Mouse (Mus musculus) hindbrain, embryonic 14.5 days (tissue): ENCODE data around the gene Cep72. TPM values are rescaled to one million over a fixed set of nuclear protein-coding genes. Genes with fewer than 3 reads are reported as not detected.
"Not testable (repeated sequence)": the region's sequence is repeated elsewhere in the genome, so short reads cannot be mapped to it uniquely, and the experiment has no call there.

ENCODE experiments used
- ATAC-seq: fragments of 200-750 bp; cut with Nextera tagmentation; 2 replicates; pipeline ENCODE4 v1.8.0; 2017; ENCODE audit warnings: moderate number of reproducible peaks, mild to moderate bottlenecking, moderate TSS enrichment, moderate library complexity; ENCODE audit not compliant: low FRiP score
- DNase-seq: peaks from one replicate; pipeline ENCODE4 v3.0.0-alpha.2; 2015; ENCODE audit warnings: low spot score
- H3K27ac ChIP-seq: fragments of 300-500 bp; sonication (generic); 2 replicates; pipeline ENCODE4 v1.5.1; 2014; ENCODE audit warnings: mild to moderate bottlenecking, moderate library complexity
- H3K27me3 ChIP-seq: fragments of 300-500 bp; sonication (generic); 2 replicates; pipeline ENCODE4 v1.6.1; 2014; ENCODE audit warnings: mild to moderate bottlenecking, low read length, mixed read lengths; ENCODE audit not compliant: control insufficient read depth, insufficient read depth
- H3K36me3 ChIP-seq: fragments of 300-500 bp; sonication (generic); replicated peaks from 2 replicates; pipeline ENCODE4 v1.6.1; 2014; ENCODE audit not compliant: control insufficient read depth, insufficient read depth
- H3K4me1 ChIP-seq: fragments of 300-500 bp; sonication (generic); replicated peaks from 2 replicates; pipeline ENCODE4 v1.6.1; 2014; ENCODE audit warnings: antibody characterized with exemption, low read length, mixed read lengths; ENCODE audit not compliant: control insufficient read depth, insufficient read depth
- H3K4me2 ChIP-seq: fragments of 300-500 bp; sonication (generic); replicated peaks from 2 replicates; pipeline ENCODE4 v1.6.1; 2014; ENCODE audit warnings: mild to moderate bottlenecking, moderate library complexity
- H3K4me3 ChIP-seq: fragments of 300-500 bp; sonication (generic); replicated peaks from 2 replicates; pipeline ENCODE4 v1.5.1; 2014; ENCODE audit warnings: mild to moderate bottlenecking, low read length
- H3K9ac ChIP-seq: fragments of 300-500 bp; sonication (generic); 2 replicates; pipeline ENCODE4 v1.6.1; 2014
- H3K9me3 ChIP-seq: fragments of 300-500 bp; sonication (generic); 2 replicates; pipeline ENCODE4 v1.6.1; 2016; ENCODE audit warnings: low read length; ENCODE audit not compliant: control insufficient read depth
- WGBS: fragments of 180-500 bp; shearing (Covaris S2); extraction: QIAGEN DNeasy Blood & Tissue Kit; methylation state at CpG from one replicate; pipeline ENCODE4 v1.1.7; 2014; 5-methylcytosine and 5-hydroxymethylcytosine counted together
- polyA plus RNA-seq: library from polyadenylated mRNA; unstranded; fragments of >200 nt; fragmentation: Nextera tagmentation; extraction: Ambion mirVana; gene quantifications from 2 replicates; pipeline ENCODE4 v1.2.1, GENCODE M21; 2014

Cep72 gene
- polyA plus RNA-seq, 1 experiment from 2014 or later: 9.3 TPM

DNA sequence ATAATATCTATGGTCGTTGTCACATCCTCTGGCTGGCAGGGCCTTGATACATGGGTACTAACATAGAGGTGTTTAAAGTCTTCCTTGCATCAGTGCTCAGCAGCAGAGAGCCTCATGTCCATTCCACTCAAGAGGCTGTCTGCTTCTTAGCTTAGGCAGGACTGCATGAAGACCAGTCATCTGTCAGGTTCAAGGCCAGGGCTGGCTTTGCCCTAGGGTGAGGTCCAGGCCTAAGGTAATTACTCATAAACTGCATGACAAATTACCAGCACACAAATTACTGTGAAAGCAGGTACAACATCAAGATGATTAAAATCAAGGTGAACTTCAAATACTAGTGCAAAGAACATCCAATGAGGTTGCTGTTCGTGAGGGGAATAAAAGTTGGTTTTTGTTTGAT lies 26.3 kb downstream of the Cep72 start:
- WGBS: 96% methylated on average over 2 of the region's 2 CpGs
- DNase-seq: no peak
- no peaks in the 10 kb centered on the region for H3K27me3 ChIP-seq
- H3K9me3 ChIP-seq: no peaks in the 10 kb centered on the region
- ATAC-seq: no peak
- H3K4me3 ChIP-seq: no peak overlapping the region
- peaks cover 51% of the 10 kb centered on the region for H3K36me3 ChIP-seq
- H3K4me2 ChIP-seq: no peak overlapping the region
- no peak overlapping the region for H3K9ac ChIP-seq
- no peak overlapping the region for H3K27ac ChIP-seq
- no peaks in the 10 kb centered on the region for H3K4me1 ChIP-seq

- no peak overlapping the region for H3K4me3 ChIP-seq
- no peaks in the 10 kb centered on the region for H3K9me3 ChIP-seq
- DNase-seq (no peak), ATAC-seq (peak; percentile 40; the same call in 1 of the 2 replicates)
- H3K27me3 ChIP-seq: no peaks in the 10 kb centered on the region
- no peak overlapping the region for H3K9ac ChIP-seq
- no peak overlapping the region for H3K4me2 ChIP-seq
- no peak overlapping the region for H3K27ac ChIP-seq
- WGBS: 83% methylated on average over 2 of the region's 2 CpGs
- no peaks in the 10 kb centered on the region for H3K4me1 ChIP-seq
- peaks cover 43% of the 10 kb centered on the region for H3K36me3 ChIP-seq
Measured at GRCm38 (mm10) chr13:74034756-74035155, 27.3 kb downstream of the Cep72 start.

DNA sequence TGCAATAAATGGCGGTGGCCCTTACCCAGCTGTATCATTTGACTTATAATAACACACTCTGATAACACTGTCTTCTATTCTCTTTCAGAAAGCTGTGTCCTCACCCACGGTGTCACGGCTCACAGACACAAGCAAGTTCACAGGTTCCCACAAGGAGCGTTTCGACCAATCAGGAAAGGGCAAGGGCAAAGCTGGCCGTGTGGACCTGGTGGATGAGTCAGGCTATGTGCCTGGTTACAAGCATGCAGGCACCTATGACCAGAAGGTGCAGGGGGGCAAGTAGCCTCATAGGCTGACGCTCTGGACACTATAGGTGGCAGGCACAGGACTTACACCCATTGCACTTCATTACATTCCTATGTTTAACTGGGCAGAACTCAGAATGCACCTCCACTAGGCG lies 31.0 kb downstream of the Cep72 start:
- Histone ChIP-seq H3K4me3 (no peak overlapping the region), H3K4me2 (no peak overlapping the region), H3K27ac (no peak overlapping the region), H3K27me3 (no peaks in the 10 kb centered on the region), H3K36me3 (peaks cover 29% of the 10 kb centered on the region), H3K4me1 (no peaks in the 10 kb centered on the region), H3K9ac (no peak overlapping the region), H3K9me3 (no peaks in the 10 kb centered on the region)
- no peak for DNase-seq
- WGBS: 86% methylated on average over 8 of the region's 8 CpGs
- ATAC-seq: no peak

- DNase-seq (no peak), ATAC-seq (no peak)
- H3K9ac ChIP-seq: no peak overlapping the region
- no peaks in the 10 kb centered on the region for H3K4me1 ChIP-seq
- WGBS: 89% methylated on average over 7 of the region's 7 CpGs
- H3K4me2 ChIP-seq: no peak overlapping the region
- no peak overlapping the region for H3K4me3 ChIP-seq
- no peaks in the 10 kb centered on the region for H3K27me3 ChIP-seq
- H3K9me3 ChIP-seq: no peaks in the 10 kb centered on the region
- peaks cover 25% of the 10 kb centered on the region for H3K36me3 ChIP-seq
- H3K27ac ChIP-seq: no peak overlapping the region
Measured at GRCm38 (mm10) chr13:74030691-74031090, 31.4 kb downstream of the Cep72 start.

GRCm38 (mm10) chr13:74029013-74029412 lies 33.1 kb downstream of the Cep72 start:
- no peak for DNase-seq
- 0 out of 2 replicates have a peak, but pooled peaks cover 4% of the 10 kb centered on the region for H3K4me1 ChIP-seq
- H3K4me2 ChIP-seq: no peak overlapping the region
- H3K36me3 ChIP-seq: peaks cover 22% of the 10 kb centered on the region
- no peaks in the 10 kb centered on the region for H3K27me3 ChIP-seq
- no peak overlapping the region for H3K27ac ChIP-seq
- H3K9ac ChIP-seq: no peak overlapping the region
- no peaks in the 10 kb centered on the region for H3K9me3 ChIP-seq
- no peak for ATAC-seq
- 88% methylated on average over 2 of the region's 2 CpGs for WGBS
- no peak overlapping the region for H3K4me3 ChIP-seq

GRCm38 (mm10) chr13:74028116-74028515 lies 34.0 kb downstream of the Cep72 start:
- DNase-seq (no peak), ATAC-seq (no peak)
- H3K4me1 ChIP-seq: 0 out of 2 replicates have a peak, but pooled peaks cover 4% of the 10 kb centered on the region
- H3K9me3 ChIP-seq: no peaks in the 10 kb centered on the region
- no peak overlapping the region for H3K4me2 ChIP-seq
- H3K27ac ChIP-seq: no peak overlapping the region
- H3K27me3 ChIP-seq: no peaks in the 10 kb centered on the region
- 82% methylated on average over 2 of the region's 2 CpGs for WGBS
- no peak overlapping the region for H3K9ac ChIP-seq
- H3K4me3 ChIP-seq: no peak overlapping the region
- peaks cover 21% of the 10 kb centered on the region for H3K36me3 ChIP-seq

GRCm38 (mm10) chr13:74026215-74026614 lies 35.9 kb downstream of the Cep72 start:
- H3K9me3 ChIP-seq: no peaks in the 10 kb centered on the region
- ATAC-seq (peak; percentile 59; the same call in 1 of the 2 replicates), DNase-seq (peak; percentile 54)
- no peak overlapping the region for H3K27ac ChIP-seq
- H3K4me1 ChIP-seq: 0 out of 2 replicates have a peak, but pooled peaks cover 4% of the 10 kb centered on the region
- no peak overlapping the region for H3K9ac ChIP-seq
- no peak overlapping the region for H3K4me2 ChIP-seq
- no peak overlapping the region for H3K4me3 ChIP-seq
- H3K36me3 ChIP-seq: peaks cover 8% of the 10 kb centered on the region
- 21% methylated on average over 2 of the region's 2 CpGs for WGBS
- no peaks in the 10 kb centered on the region for H3K27me3 ChIP-seq

GRCm38 (mm10) chr13:74025151-74026081 lies 36.7 kb downstream of the Cep72 start:
- Histone ChIP-seq H3K4me2 (no peak overlapping the region), H3K9ac (no peak overlapping the region), H3K27me3 (no peaks in the 10 kb centered on the region), H3K4me1 (0 out of 2 replicates have a peak, but pooled peaks cover 4% of the 10 kb centered on the region), H3K36me3 (0 out of 2 replicates have a peak, but pooled peaks cover 4% of the 10 kb centered on the region), H3K4me3 (no peak overlapping the region), H3K9me3 (no peaks in the 10 kb centered on the region), H3K27ac (no peak overlapping the region)
- DNase-seq (no peak), ATAC-seq (peak; percentile 31; the same call in 1 of the 2 replicates)
- WGBS: 66% methylated on average over 4 of the region's 4 CpGs

- H3K9me3 ChIP-seq, H3K9ac ChIP-seq, H3K4me3 ChIP-seq, H3K36me3 ChIP-seq, H3K27ac ChIP-seq, H3K4me2 ChIP-seq, H3K4me1 ChIP-seq, ATAC-seq, H3K27me3 ChIP-seq, DNase-seq: not testable (repeated sequence)
- WGBS: 88% methylated on average over 8 of the region's 8 CpGs
Measured at GRCm38 (mm10) chr13:74019006-74019405, 43.1 kb downstream of the Cep72 start.
